Mouse (Mus musculus): ENCODE data around the gene Kif26a.

DNA sequence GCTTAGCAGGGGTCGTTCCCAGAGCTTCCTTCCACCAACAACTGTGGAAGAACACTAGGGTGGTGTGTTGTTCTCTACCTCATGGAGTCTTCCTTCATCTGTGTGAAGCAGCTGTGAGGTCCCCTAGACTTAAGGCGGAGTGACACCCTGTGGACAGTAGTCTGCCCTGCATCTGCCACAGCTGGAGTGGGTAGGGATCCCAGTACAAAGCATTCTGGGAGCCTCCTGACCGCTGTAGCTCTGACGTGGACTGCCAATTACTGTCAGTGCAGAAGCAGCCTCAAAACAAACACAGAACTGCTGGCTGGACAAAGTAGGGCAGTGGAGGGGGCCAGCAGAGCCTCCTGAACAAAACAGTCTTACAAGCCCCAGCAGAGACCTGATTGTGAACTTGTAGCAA is 45.0 kb upstream of the Kif26a start:
- TF ChIP-seq CTCF (IDR thresholded peaks at IDR 0.05; ENCODE audit: insufficient read depth, low read length) (0 out of 2 replicates have a peak, but pooled peaks have one; percentile 2), POLR2A (IDR thresholded peaks at IDR 0.05; ENCODE audit: borderline replicate concordance, extremely low read depth, low read depth, low read length) (no peak)

All from lung, adult 2 months (tissue).